Mouse (Mus musculus) c-Kit-positive CD71-positive TER-119-negative erythroid progenitor cells, embryonic 14.5 days (primary cell): ENCODE data around the gene Dbn1.

ENCODE experiments used
- DNase-seq: peaks from one replicate; pipeline ENCODE4 v3.0.0-alpha.2; 2013; ENCODE audit warnings: low read depth

Gene Dbn1

GRCm38 (mm10) chr13:55478036-55478435 is 9.9 kb downstream of the Dbn1 start:
- no peak for DNase-seq

- no peak for DNase-seq
Observed at GRCm38 (mm10) chr13:55477492-55477891, 10.4 kb downstream of the Dbn1 start.

- DNase-seq, result no peak
Observed at GRCm38 (mm10) chr13:55476256-55476655, 11.7 kb downstream of the Dbn1 start.

- DNase-seq, result no peak
Observed at GRCm38 (mm10) chr13:55475750-55476149, 12.2 kb downstream of the Dbn1 start.

GRCm38 (mm10) chr13:55474621-55475069 is 13.3 kb downstream of the Dbn1 start:
- DNase-seq, result no peak

- no peak for DNase-seq
Observed at GRCm38 (mm10) chr13:55473961-55474360, 13.9 kb downstream of the Dbn1 start.

GRCm38 (mm10) chr13:55473076-55473831 is 14.7 kb downstream of the Dbn1 start:
- no peak for DNase-seq

GRCm38 (mm10) chr13:55472132-55473022 is 15.5 kb downstream of the Dbn1 start:
- peak; percentile 27 for DNase-seq

- DNase-seq, result no peak
Observed at GRCm38 (mm10) chr13:55471819-55472131, 16.1 kb downstream of the Dbn1 start.

- DNase-seq, result peak; percentile 48
Observed at GRCm38 (mm10) chr13:55471156-55471818, 16.6 kb downstream of the Dbn1 start.

- no peak for DNase-seq
Observed at GRCm38 (mm10) chr13:55470372-55470771, 17.5 kb downstream of the Dbn1 start.

GRCm38 (mm10) chr13:55468851-55469560 is 18.9 kb downstream of the Dbn1 start:
- DNase-seq, result no peak

- no peak for DNase-seq
Observed at GRCm38 (mm10) chr13:55465830-55466440, 22.0 kb downstream of the Dbn1 start.

GRCm38 (mm10) chr13:55465184-55465583 is 22.7 kb downstream of the Dbn1 start:
- DNase-seq, result no peak

- DNase-seq, result no peak
Observed at GRCm38 (mm10) chr13:55464027-55464884, 23.7 kb downstream of the Dbn1 start, which contains the start of gene Prr7. Prr7 (plus strand) TSS chr13:55464267.

- DNase-seq, result no peak
Observed at GRCm38 (mm10) chr13:55463399-55464026, 24.4 kb downstream of the Dbn1 start.

- DNase-seq, result no peak
Observed at GRCm38 (mm10) chr13:55462965-55463364, 24.9 kb downstream of the Dbn1 start.

GRCm38 (mm10) chr13:55451785-55452549 is 35.9 kb downstream of the Dbn1 start:
- no peak for DNase-seq

GRCm38 (mm10) chr13:55451296-55451695 is 36.6 kb downstream of the Dbn1 start:
- no peak for DNase-seq
